9 mouse cellular contexts compared by ENCODE assay signal in the genomic region with DNA sequence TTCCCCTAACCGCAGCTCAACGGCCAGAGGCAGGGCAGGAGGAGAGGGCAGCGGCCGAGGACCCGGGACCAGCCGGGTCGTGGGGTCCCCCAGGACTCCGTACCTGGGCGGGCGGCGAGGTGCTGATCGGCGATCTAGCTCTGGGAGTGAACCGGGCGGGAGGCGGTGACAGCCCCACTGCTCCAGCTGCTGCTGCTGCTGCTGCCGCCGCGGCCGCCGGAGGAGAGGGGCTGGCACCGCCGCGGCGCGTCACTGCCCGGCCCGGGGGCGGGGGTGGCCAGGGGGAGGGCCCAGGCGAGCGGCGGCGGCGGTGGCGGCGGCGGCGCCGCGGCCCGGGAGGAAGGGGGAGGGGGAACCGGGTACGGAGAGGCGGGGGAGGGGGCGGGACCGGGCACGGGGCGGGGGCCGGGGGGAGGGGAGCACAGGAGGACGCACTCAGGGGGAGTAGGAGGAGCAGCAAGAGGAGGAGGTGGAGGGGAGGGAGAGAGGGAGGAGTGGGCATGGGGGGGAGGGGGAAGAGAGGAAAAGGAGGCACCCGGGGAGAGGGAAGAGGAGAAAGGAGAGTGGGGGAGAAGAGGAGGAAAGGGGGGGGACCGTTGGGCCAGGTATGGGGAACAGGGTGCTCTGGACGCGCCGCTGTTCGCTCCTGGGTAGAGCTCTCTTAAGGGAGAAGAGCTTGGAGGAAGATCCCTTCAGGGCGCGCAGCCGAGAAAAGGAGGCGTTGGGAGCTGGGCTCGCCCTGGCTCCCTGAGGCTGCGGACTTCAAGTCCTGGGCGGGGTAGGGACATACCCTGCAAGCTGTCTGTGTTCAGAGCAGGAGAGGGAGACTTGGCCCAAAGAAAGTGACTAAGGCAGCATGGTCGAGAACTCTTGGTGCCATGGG. TPM values are rescaled to one million over a fixed set of nuclear protein-coding genes. Genes with fewer than 3 reads are reported as not detected.
DNase-seq lines count a peak whose midpoint lies in the region; ATAC-seq and TF ChIP-seq lines count a peak whose summit lies in the region.
"Had no signal": no experiment of that assay in that cellular context is flagged by ENCODE, and none has a peak within 500 bp of the region (broad histone marks: within the 10 kb centered on the region; RNA-seq: fewer than 3 reads in every experiment).

No protein-coding gene starts in this region.

- peak overlapping the region; percentile 10 to 44 (median 20) for H3K4me3 ChIP-seq in CH12.LX (replicated peaks in 1 of 3; ENCODE audit: low read depth in 2 of 3, low read length in 2 of 3, poor library complexity in 1 of 3)
- H3K4me3 ChIP-seq in bone marrow, adult 2 months (replicated peaks; ENCODE audit: control insufficient read depth, low read depth, low read length), result peak overlapping the region; percentile 57
- H3K4me3 ChIP-seq in forebrain, embryonic 12.5 days (replicated peaks), result peak overlapping the region; percentile 88
- H3K4me3 ChIP-seq in layer of hippocampus, adult 2 months, result peak overlapping the region; percentile 85

- H3K4me1 ChIP-seq in CH12.LX (ENCODE audit: control insufficient read depth in 1 of 2, insufficient read depth in 2 of 2), result peaks cover 2 to 14% of the 10 kb centered on the region in 2 experiments; a peak in 3 of 4 replicates
- H3K4me1 ChIP-seq in bone marrow, adult 2 months (ENCODE audit: control insufficient read depth, insufficient read depth, low read length), result no peaks in the 10 kb centered on the region; the same call in 1 of the 2 replicates
- peaks cover 52% of the 10 kb centered on the region for H3K4me1 ChIP-seq in forebrain, embryonic 12.5 days

- no peak for TF ChIP-seq RAD21 in CH12.LX (IDR thresholded peaks at IDR 0.05; ENCODE audit: low read depth, low read length)

- no peak overlapping the region for H3K27ac ChIP-seq in CH12.LX (ENCODE audit: insufficient read depth, low read depth)
- peak overlapping the region; percentile 15; the same call in 1 of the 2 replicates for H3K27ac ChIP-seq in bone marrow, adult 2 months (ENCODE audit: control insufficient read depth, insufficient read depth, low read depth, low read length, poor library complexity)
- peak overlapping the region; percentile 96 for H3K27ac ChIP-seq in forebrain, embryonic 12.5 days
- peak overlapping the region; percentile 94 for H3K27ac ChIP-seq in layer of hippocampus, adult 2 months

- peak overlapping the region; percentile 92 for H3K4me2 ChIP-seq in CH12.LX (ENCODE audit: insufficient read depth, low read depth, poor library complexity, severe bottlenecking)
- H3K4me2 ChIP-seq in forebrain, embryonic 12.5 days, result peak overlapping the region; percentile 85

- no peaks in the 10 kb centered on the region for H3K9me3 ChIP-seq in CH12.LX (replicated peaks; ENCODE audit: low read length)
- no peaks in the 10 kb centered on the region for H3K9me3 ChIP-seq in forebrain, embryonic 12.5 days

- in situ Hi-C loops in CH12.LX (cut with MboI; ENCODE audit: low pct_ligation_motif_present, low pct_unique_long_range_greater_than_20kb, low sequenced_read_pairs), result no loop called here

- intact Hi-C loops in heart, postnatal 14 days (cut with DNase I), result loop anchor here (5.0 kb wide), 1 partner anchor 97 kb away; the partner anchor contains the start of gene Asxl1

- DNase-seq in CH12.LX (ENCODE audit: extremely low read depth), result no peak
- peak; percentile 77 to 84 for DNase-seq in heart, postnatal 14 days
- DNase-seq in layer of hippocampus, adult 2 months (ENCODE audit: low spot score in 2 of 2), result peak; percentile 32 to 54
- DNase-seq in lung, postnatal 10 days, result peak; percentile 82
- DNase-seq in ovary, postnatal 10 days (ENCODE audit: low spot score), result peak; percentile 49
- DNase-seq in thymus, postnatal 14 days, result peak; percentile 74

- no peaks in the 10 kb centered on the region for H3K36me3 ChIP-seq in CH12.LX (replicated peaks in 1 of 2; ENCODE audit: control insufficient read depth in 1 of 2, insufficient read depth in 1 of 2, low read length in 1 of 2)
- H3K36me3 ChIP-seq in forebrain, embryonic 12.5 days (replicated peaks), result no peaks in the 10 kb centered on the region

- no peak overlapping the region; the same call in 1 of the 2 replicates for H3K9ac ChIP-seq in CH12.LX (ENCODE audit: insufficient read depth, low read depth)
- peak overlapping the region; percentile 93 for H3K9ac ChIP-seq in forebrain, embryonic 12.5 days

- TF ChIP-seq CTCF in CH12.LX (conservative IDR thresholded peaks at IDR 0.05 in 1 of 2, IDR thresholded peaks at IDR 0.05 in 1 of 2; ENCODE audit: low read depth in 2 of 2, low read length in 2 of 2), result no peak
- TF ChIP-seq CTCF in bone marrow, adult 2 months (IDR thresholded peaks at IDR 0.05; ENCODE audit: control insufficient read depth, insufficient read depth, low read length), result no peak
- no peak for TF ChIP-seq CTCF in layer of hippocampus, adult 2 months (conservative IDR thresholded peaks at IDR 0.05)

- H3K27me3 ChIP-seq in CH12.LX (replicated peaks), result peaks cover 11% of the 10 kb centered on the region
- peaks cover 9% of the 10 kb centered on the region; the same call in 1 of the 2 replicates for H3K27me3 ChIP-seq in forebrain, embryonic 12.5 days

- WGBS in bone marrow, adult 2 months, result 4% methylated on average over 46 of the region's 64 CpGs
- WGBS in forebrain, embryonic 12.5 days, result under 1% methylated on average over 37 of the region's 64 CpGs

- no peak for TF ChIP-seq EP300 in CH12.LX (IDR thresholded peaks at IDR 0.05; ENCODE audit: low read length)

- dilution Hi-C loops in CH12.LX (cut with MboI; ENCODE audit: extremely low pct_ligation_motif_present, extremely low pct_unique_long_range_greater_than_20kb, low sequenced_read_pairs), result no loop called here

- no peak for TF ChIP-seq POLR2A in CH12.LX (IDR thresholded peaks at IDR 0.05; ENCODE audit: low read depth, low read length)
- peak; percentile 18; the same call in 1 of the 2 replicates for TF ChIP-seq POLR2A in bone marrow, adult 2 months (IDR thresholded peaks at IDR 0.05; ENCODE audit: borderline replicate concordance, control insufficient read depth, low read depth, low read length)

- H3K79me2 ChIP-seq in CH12.LX (replicated peaks; ENCODE audit: control insufficient read depth, extremely low read depth, insufficient read depth, poor library complexity, severe bottlenecking), result no peaks in the 10 kb centered on the region

- ATAC-seq in forebrain, embryonic 12.5 days (ENCODE audit: low FRiP score), result peak; percentile 74

TF ChIP-seq in CH12.LX, 34 proteins besides CTCF, POLR2A, EP300 and RAD21:
- TF ChIP-seq POLR2AphosphoS2 (IDR thresholded peaks at IDR 0.05; ENCODE audit: low read depth, low read length), result no peak
- no peak for TF ChIP-seq SMC3 (IDR thresholded peaks at IDR 0.05; ENCODE audit: low read depth, low read length)
- TF ChIP-seq TBP (conservative IDR thresholded peaks at IDR 0.05; ENCODE audit: low read depth, low read length), result no peak
- no peak for TF ChIP-seq SIN3A (IDR thresholded peaks at IDR 0.05; ENCODE audit: low read length)
- no peak for TF ChIP-seq MXI1 (IDR thresholded peaks at IDR 0.05; ENCODE audit: low read depth, low read length)
- no peak for TF ChIP-seq JUND (conservative IDR thresholded peaks at IDR 0.05; ENCODE audit: low read depth, low read length)
- TF ChIP-seq ZC3H11A (IDR thresholded peaks at IDR 0.05; ENCODE audit: low read depth, low read length), result no peak
- TF ChIP-seq ZMIZ1 (IDR thresholded peaks at IDR 0.05; ENCODE audit: low read depth, low read length), result no peak
- no peak for TF ChIP-seq ZNF384 (IDR thresholded peaks at IDR 0.05; ENCODE audit: low read depth, low read length)
- TF ChIP-seq MYC (IDR thresholded peaks at IDR 0.05; ENCODE audit: low read depth, low read length), result no peak
- no peak for TF ChIP-seq ETS1 (conservative IDR thresholded peaks at IDR 0.05; ENCODE audit: low read depth, low read length)
- TF ChIP-seq USF1 (IDR thresholded peaks at IDR 0.05; ENCODE audit: low read depth, low read length), result no peak

RNA-seq across cellular contexts. Expression of gene 4930404H24Rik, which starts 48.1 kb away (rescaled TPM):
- not detected in 2 replicates for total RNA-seq in CH12.LX (2012; rRNA removed)
- total RNA-seq in CH12.LX (2014; rRNA removed), result not detected in 2 replicates
- polyA plus RNA-seq in CH12.LX (2012; ENCODE audit: insufficient read length, low read depth), result not detected in 2 replicates
- not detected in 2 replicates for polyA plus RNA-seq in bone marrow, adult 2 months (2011; ENCODE audit: insufficient read depth, insufficient read length, low replicate concordance, missing spikeins)
- polyA plus RNA-seq in forebrain, embryonic 12.5 days (2016; fragmentation: Nextera tagmentation; extraction: Ambion mirVana), result not detected in 2 replicates
- total RNA-seq in heart, postnatal 14 days (2021), result not detected
- not detected for total RNA-seq in layer of hippocampus, adult 2 months (2021)
- total RNA-seq: gastrocnemius, adult 8-10 months had no signal

Comparison
In these comparisons a context has a peak if more than half of its experiments do, and no peak if none do; other contexts are left out.
1. H3K4me3 ChIP-seq: peak in every context shown above with its lines; median percentile 88 in forebrain, embryonic 12.5 days; 85 in layer of hippocampus, adult 2 months; 57 in bone marrow, adult 2 months; 20 in CH12.LX.